Mouse (Mus musculus) ovary, postnatal 36 days (tissue): ENCODE measurements around the gene Hspb7.

Source experiments
- DNase-seq: peaks from one replicate; pipeline ENCODE4 v3.0.0; 2022; ENCODE audit warnings: low spot score, mixed read lengths

The Hspb7 gene

GRCm38 (mm10) chr4:141469343-141469742 is 48.8 kb downstream of the Hspb7 start:
- no peak for DNase-seq

GRCm38 (mm10) chr4:141471491-141471890 is 50.9 kb downstream of the Hspb7 start:
- DNase-seq, result no peak

- DNase-seq, result no peak
These were observed 52.2 kb downstream of the Hspb7 start for GRCm38 (mm10) chr4:141472641-141473321.

GRCm38 (mm10) chr4:141474431-141474830 is 53.9 kb downstream of the Hspb7 start:
- no peak for DNase-seq
